Mouse (Mus musculus): ENCODE data around the gene Gm813. TPM values are rescaled to one million over a fixed set of nuclear protein-coding genes. Genes with fewer than 3 reads are reported as not detected.
"Not testable (repeated sequence)": the region's sequence is repeated elsewhere in the genome, so short reads cannot be mapped to it uniquely, and the experiment has no call there.

The Gm813 gene
- polyA plus RNA-seq (2014; fragmentation: Nextera tagmentation; extraction: Ambion mirVana) = not detected in 2 replicates

DNA sequence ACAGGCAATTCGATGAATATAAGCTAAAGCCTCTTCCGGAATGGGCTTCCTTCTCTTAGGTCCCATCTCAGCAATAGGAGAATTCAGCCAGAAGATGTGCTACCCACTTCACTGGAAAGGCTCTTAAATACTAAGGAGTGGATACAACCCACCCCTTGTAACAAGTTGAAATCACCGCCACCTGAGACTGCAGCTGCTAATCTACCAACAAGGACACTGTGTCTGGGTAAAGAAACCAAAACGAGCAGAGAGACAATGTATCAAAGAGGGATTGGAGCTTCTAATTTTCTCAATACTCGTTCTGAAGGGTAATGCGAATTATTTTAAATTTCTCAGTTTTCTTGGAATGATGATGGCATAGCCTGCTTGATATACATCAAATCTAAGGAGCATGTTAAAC lies at the start of gene Gm813:
Gm813 (minus strand) TSS at position 101 of the 400 bp plus-strand sequence.
- Histone ChIP-seq H3K9me3 (ENCODE audit: control insufficient read depth, low read length) (no peaks in the 10 kb centered on the region), H3K4me3 (ENCODE audit: low read length) (no peak within 1 kb of the TSS)
- 91% methylated on average over 6 of the region's 6 CpGs for WGBS

DNA sequence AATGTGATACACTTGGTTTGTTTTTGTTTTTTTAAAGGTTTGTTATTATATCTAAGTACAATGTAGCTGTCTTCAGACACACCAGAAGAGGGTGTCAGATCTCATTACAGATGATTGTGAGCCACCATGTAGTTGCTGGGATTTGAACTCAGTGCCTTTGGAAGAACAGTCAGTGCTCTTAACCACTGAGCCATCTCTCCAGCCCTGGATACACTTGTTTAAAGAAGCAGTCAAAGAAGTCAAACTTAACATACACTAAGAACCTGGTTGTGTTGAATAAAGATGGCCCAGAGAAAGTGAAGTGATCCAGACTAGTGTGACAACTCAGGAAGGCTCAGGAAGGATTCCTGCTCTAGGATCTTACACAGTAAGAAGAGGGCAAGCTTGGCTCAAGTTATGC lies 48.4 kb upstream of the Gm813 start:
- not testable (repeated sequence) for H3K27me3 ChIP-seq (ENCODE audit: control insufficient read depth, insufficient read depth, low read length); H3K9me3 ChIP-seq (ENCODE audit: control insufficient read depth, low read length); H3K4me1 ChIP-seq (ENCODE audit: control insufficient read depth, insufficient read depth, low read length); H3K4me2 ChIP-seq (replicated peaks; ENCODE audit: low read depth, low read length); ATAC-seq (ENCODE audit: low FRiP score, low TSS enrichment); H3K9ac ChIP-seq (ENCODE audit: low read depth, low read length); H3K4me3 ChIP-seq (ENCODE audit: low read length); H3K27ac ChIP-seq (ENCODE audit: low read depth, low read length); H3K36me3 ChIP-seq (ENCODE audit: control insufficient read depth, insufficient read depth, low read length)

More for the DNA sequence above, at the start of gene Gm813:
- no peak within 1 kb of the TSS for H3K27ac ChIP-seq (ENCODE audit: low read depth, low read length)
- H3K4me1 ChIP-seq (ENCODE audit: control insufficient read depth, insufficient read depth, low read length) = no peaks in the 10 kb centered on the region
- ATAC-seq (ENCODE audit: low FRiP score, low TSS enrichment) = no peak
- no peak within 1 kb of the TSS for H3K4me2 ChIP-seq (replicated peaks; ENCODE audit: low read depth, low read length)
- no peaks in the 10 kb centered on the region for H3K36me3 ChIP-seq (ENCODE audit: control insufficient read depth, insufficient read depth, low read length)
- H3K9ac ChIP-seq (ENCODE audit: low read depth, low read length) = no peak within 1 kb of the TSS
- no peaks in the 10 kb centered on the region for H3K27me3 ChIP-seq (ENCODE audit: control insufficient read depth, insufficient read depth, low read length)

DNA sequence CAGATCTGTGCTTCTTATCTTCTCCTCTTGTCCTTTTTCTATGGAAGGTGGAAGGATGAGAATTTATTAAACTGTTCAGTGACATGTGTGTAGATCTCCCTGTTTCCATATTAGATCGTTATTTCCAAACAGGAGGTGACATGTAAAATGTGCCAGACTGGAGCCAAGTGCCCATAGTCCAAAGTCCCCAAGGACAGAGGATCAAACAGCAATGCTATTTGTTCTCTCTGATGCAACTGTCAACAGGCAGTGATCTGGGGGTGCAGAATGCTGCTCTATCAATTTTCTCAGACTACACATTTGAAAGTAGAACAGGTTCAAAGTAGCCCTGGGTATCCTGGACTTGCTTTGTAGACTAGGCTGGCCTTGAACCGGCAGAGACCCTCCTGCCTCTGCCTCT lies 47.0 kb upstream of the Gm813 start:
- WGBS = 91% methylated on average over 2 of the region's 2 CpGs
- H3K4me3 ChIP-seq (ENCODE audit: low read length) = no peak overlapping the region
- no peak for ATAC-seq (ENCODE audit: low FRiP score, low TSS enrichment)
- H3K27ac ChIP-seq (ENCODE audit: low read depth, low read length) = no peak overlapping the region
- no peak overlapping the region for H3K4me2 ChIP-seq (replicated peaks; ENCODE audit: low read depth, low read length)
- no peaks in the 10 kb centered on the region for H3K36me3 ChIP-seq (ENCODE audit: control insufficient read depth, insufficient read depth, low read length)
- H3K9ac ChIP-seq (ENCODE audit: low read depth, low read length) = no peak overlapping the region
- no peaks in the 10 kb centered on the region for H3K4me1 ChIP-seq (ENCODE audit: control insufficient read depth, insufficient read depth, low read length)
- no peaks in the 10 kb centered on the region for H3K27me3 ChIP-seq (ENCODE audit: control insufficient read depth, insufficient read depth, low read length)
- no peaks in the 10 kb centered on the region for H3K9me3 ChIP-seq (ENCODE audit: control insufficient read depth, low read length)

DNA sequence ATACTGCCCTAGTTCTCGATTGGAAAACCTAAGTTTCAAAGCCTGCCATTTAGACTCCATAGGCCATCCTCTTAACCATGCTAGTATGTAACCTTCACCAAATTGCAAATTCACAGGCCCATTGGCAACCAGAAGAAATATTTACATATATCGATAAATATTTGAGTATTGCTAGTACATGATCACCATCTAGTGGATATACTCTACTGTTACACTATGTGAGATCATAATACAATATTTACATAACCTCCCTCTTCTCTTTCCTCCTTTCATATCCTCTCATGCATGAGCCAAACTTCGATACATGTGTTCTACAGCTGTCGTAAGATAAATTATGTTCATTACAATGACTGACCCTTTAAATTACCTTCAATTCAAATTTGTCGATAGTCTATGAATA lies 46.2 kb upstream of the Gm813 start:
- no peak for ATAC-seq (ENCODE audit: low FRiP score, low TSS enrichment)
- H3K27me3 ChIP-seq (ENCODE audit: control insufficient read depth, insufficient read depth, low read length) = no peaks in the 10 kb centered on the region
- H3K4me3 ChIP-seq (ENCODE audit: low read length) = no peak overlapping the region
- no peaks in the 10 kb centered on the region for H3K36me3 ChIP-seq (ENCODE audit: control insufficient read depth, insufficient read depth, low read length)
- WGBS = 69% methylated on average over 5 of the region's 5 CpGs
- no peaks in the 10 kb centered on the region for H3K4me1 ChIP-seq (ENCODE audit: control insufficient read depth, insufficient read depth, low read length)
- no peak overlapping the region for H3K27ac ChIP-seq (ENCODE audit: low read depth, low read length)
- no peak overlapping the region for H3K9ac ChIP-seq (ENCODE audit: low read depth, low read length)
- no peak overlapping the region for H3K4me2 ChIP-seq (replicated peaks; ENCODE audit: low read depth, low read length)
- no peaks in the 10 kb centered on the region for H3K9me3 ChIP-seq (ENCODE audit: control insufficient read depth, low read length)

DNA sequence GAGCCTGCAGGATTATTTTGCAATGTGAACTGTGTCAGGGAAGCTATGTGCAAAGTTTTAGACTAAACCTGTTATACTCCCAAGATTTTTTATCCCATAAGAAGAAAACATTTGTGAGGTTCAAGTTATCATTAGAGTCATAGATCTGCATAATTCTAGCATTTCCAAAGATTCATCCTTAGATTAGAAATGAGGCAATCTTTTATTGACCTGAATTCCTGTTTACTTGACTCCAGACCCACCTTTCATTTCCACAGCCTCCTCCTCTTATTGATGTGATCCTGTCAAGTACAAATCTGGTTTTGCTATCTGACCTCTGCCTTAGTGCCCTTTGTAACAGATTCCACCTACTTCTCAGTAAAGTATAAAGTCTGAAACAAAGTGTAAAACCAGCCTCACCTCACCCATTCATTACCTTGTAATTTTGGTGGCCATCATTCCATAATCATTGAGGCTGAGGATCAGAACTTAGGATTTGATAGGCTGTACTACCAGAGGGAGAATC lies 45.6 kb upstream of the Gm813 start:
- Histone ChIP-seq H3K27ac (ENCODE audit: low read depth, low read length) (no peak overlapping the region), H3K4me1 (ENCODE audit: control insufficient read depth, insufficient read depth, low read length) (no peaks in the 10 kb centered on the region), H3K9me3 (ENCODE audit: control insufficient read depth, low read length) (no peaks in the 10 kb centered on the region), H3K4me3 (ENCODE audit: low read length) (no peak overlapping the region), H3K4me2 (replicated peaks; ENCODE audit: low read depth, low read length) (no peak overlapping the region), H3K36me3 (ENCODE audit: control insufficient read depth, insufficient read depth, low read length) (no peaks in the 10 kb centered on the region), H3K9ac (ENCODE audit: low read depth, low read length) (no peak overlapping the region), H3K27me3 (ENCODE audit: control insufficient read depth, insufficient read depth, low read length) (no peaks in the 10 kb centered on the region)
- ATAC-seq (ENCODE audit: low FRiP score, low TSS enrichment) = no peak

DNA sequence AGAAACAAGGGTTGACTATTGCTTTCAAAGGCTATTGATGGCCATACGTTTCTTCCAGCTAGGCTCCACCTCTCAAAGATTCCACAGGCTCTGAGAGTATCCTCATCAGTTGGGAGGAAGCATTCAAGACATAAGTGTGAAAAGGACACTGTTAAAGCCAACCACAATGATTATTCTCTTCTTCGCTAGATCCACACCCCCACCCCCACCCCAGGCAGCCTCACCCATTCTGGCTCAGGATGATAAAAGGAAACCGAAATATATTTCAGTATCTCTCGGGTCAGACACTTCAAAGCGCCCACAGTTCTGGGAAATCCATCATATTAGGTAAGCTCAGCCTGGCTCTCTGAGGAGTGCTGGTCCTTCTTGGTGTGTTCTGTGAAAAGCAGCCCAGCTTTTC lies 45.0 kb upstream of the Gm813 start:
- no peak overlapping the region for H3K4me3 ChIP-seq (ENCODE audit: low read length)
- H3K36me3 ChIP-seq (ENCODE audit: control insufficient read depth, insufficient read depth, low read length) = no peaks in the 10 kb centered on the region
- H3K9me3 ChIP-seq (ENCODE audit: control insufficient read depth, low read length) = no peaks in the 10 kb centered on the region
- no peak overlapping the region for H3K4me2 ChIP-seq (replicated peaks; ENCODE audit: low read depth, low read length)
- 80% methylated on average over 5 of the region's 5 CpGs for WGBS
- H3K4me1 ChIP-seq (ENCODE audit: control insufficient read depth, insufficient read depth, low read length) = no peaks in the 10 kb centered on the region
- no peak overlapping the region for H3K9ac ChIP-seq (ENCODE audit: low read depth, low read length)
- no peak overlapping the region for H3K27ac ChIP-seq (ENCODE audit: low read depth, low read length)
- H3K27me3 ChIP-seq (ENCODE audit: control insufficient read depth, insufficient read depth, low read length) = no peaks in the 10 kb centered on the region
- no peak for ATAC-seq (ENCODE audit: low FRiP score, low TSS enrichment)

DNA sequence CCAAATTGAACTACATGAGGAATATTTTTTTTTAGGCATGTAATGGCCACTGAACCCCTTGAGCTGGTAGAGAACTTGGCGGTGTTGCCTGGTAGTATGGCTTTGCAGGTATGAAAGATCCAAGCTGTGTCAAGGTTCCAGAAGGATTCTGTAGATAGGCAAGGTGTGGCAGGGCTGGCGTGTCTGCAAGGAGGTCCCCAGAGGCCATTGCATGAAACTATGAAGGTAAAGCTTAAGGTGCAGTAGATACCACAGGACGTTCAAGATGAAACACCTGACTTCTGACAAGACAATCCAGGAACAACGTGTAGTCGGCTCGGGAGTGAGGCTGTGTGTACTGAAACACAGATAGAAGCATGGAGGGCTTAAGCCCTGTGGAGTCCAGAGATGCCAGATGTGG lies 41.9 kb upstream of the Gm813 start:
- H3K27ac ChIP-seq (ENCODE audit: low read depth, low read length) = no peak overlapping the region
- H3K4me2 ChIP-seq (replicated peaks; ENCODE audit: low read depth, low read length) = no peak overlapping the region
- no peaks in the 10 kb centered on the region for H3K36me3 ChIP-seq (ENCODE audit: control insufficient read depth, insufficient read depth, low read length)
- no peaks in the 10 kb centered on the region for H3K4me1 ChIP-seq (ENCODE audit: control insufficient read depth, insufficient read depth, low read length)
- no peak for ATAC-seq (ENCODE audit: low FRiP score, low TSS enrichment)
- 89% methylated on average over 6 of the region's 6 CpGs for WGBS
- no peak overlapping the region for H3K9ac ChIP-seq (ENCODE audit: low read depth, low read length)
- no peaks in the 10 kb centered on the region for H3K27me3 ChIP-seq (ENCODE audit: control insufficient read depth, insufficient read depth, low read length)
- no peak overlapping the region for H3K4me3 ChIP-seq (ENCODE audit: low read length)
- no peaks in the 10 kb centered on the region for H3K9me3 ChIP-seq (ENCODE audit: control insufficient read depth, low read length)

DNA sequence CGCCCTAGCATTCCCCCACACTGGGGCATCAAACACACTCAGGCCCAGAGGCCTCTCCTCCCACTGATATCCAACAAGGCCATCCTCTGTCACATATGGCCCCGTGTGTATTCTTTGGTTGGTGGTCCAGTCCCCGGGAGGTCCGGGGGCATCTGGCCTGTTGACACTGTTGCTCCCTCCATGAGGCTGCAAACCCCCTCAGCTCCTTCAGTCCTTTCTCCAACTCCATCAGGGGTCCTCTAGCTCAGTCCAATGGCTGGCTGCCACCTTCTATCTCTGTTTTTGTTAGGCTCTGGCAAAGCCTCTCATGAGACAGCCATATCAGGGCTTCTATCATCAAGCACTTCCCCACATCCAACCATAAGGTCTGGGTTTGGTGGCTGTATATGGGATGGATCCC lies 39.7 kb upstream of the Gm813 start:
- ATAC-seq (ENCODE audit: low FRiP score, low TSS enrichment) = no peak

DNA sequence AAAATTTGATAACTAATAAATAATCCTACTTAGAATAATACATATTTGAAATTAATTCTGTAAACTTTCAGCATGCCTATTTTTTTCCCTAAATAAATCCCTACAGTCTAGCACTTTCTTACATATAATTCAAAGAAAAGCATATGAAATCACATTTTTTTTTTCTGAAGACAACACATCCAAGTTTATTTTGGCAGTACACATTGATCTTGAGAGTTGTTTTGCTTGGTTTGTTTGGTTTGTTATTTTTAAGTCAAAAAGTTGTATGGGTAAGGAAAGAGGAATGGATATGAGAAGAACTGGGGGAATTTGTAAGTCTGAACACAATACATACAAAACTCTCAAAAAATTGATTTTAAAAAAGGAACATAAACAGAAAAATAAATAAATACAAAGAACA lies 39.0 kb upstream of the Gm813 start:
- no peak overlapping the region for H3K27ac ChIP-seq (ENCODE audit: low read depth, low read length)
- H3K9ac ChIP-seq (ENCODE audit: low read depth, low read length) = no peak overlapping the region
- no peaks in the 10 kb centered on the region for H3K27me3 ChIP-seq (ENCODE audit: control insufficient read depth, insufficient read depth, low read length)
- no peak for ATAC-seq (ENCODE audit: low FRiP score, low TSS enrichment)
- no peaks in the 10 kb centered on the region for H3K4me1 ChIP-seq (ENCODE audit: control insufficient read depth, insufficient read depth, low read length)
- H3K4me3 ChIP-seq (ENCODE audit: low read length) = no peak overlapping the region
- no peak overlapping the region for H3K4me2 ChIP-seq (replicated peaks; ENCODE audit: low read depth, low read length)
- H3K36me3 ChIP-seq (ENCODE audit: control insufficient read depth, insufficient read depth, low read length) = no peaks in the 10 kb centered on the region
- no peaks in the 10 kb centered on the region for H3K9me3 ChIP-seq (ENCODE audit: control insufficient read depth, low read length)

More for the DNA sequence above, 39.7 kb upstream of the Gm813 start:
- Histone ChIP-seq H3K9ac (ENCODE audit: low read depth, low read length) (no peak overlapping the region), H3K4me3 (ENCODE audit: low read length) (no peak overlapping the region), H3K36me3 (ENCODE audit: control insufficient read depth, insufficient read depth, low read length) (no peaks in the 10 kb centered on the region), H3K27ac (ENCODE audit: low read depth, low read length) (no peak overlapping the region), H3K27me3 (ENCODE audit: control insufficient read depth, insufficient read depth, low read length) (no peaks in the 10 kb centered on the region), H3K9me3 (ENCODE audit: control insufficient read depth, low read length) (no peaks in the 10 kb centered on the region), H3K4me1 (ENCODE audit: control insufficient read depth, insufficient read depth, low read length) (no peaks in the 10 kb centered on the region), H3K4me2 (replicated peaks; ENCODE audit: low read depth, low read length) (no peak overlapping the region)
- 91% methylated on average over 4 of the region's 4 CpGs for WGBS

DNA sequence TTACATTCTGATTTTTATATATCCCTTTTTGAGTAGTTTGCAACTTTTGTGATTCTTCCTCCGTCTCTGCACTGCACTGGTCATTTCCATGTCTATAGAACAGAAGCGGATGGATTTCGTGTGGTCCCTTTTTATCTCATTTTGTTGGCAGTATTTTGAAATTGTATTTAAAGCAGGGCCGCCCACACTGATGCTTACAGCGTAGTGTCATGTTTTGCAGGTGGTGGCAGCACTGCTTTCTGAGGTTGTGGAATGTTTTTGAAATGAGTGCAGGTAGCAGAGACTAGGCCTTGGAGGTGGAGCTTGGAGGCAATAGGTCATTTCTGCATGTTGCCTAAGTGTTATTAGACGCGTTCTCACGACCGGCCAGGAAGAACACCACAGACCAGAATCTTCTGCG lies 33.2 kb upstream of the Gm813 start:
- Histone ChIP-seq H3K4me2 (replicated peaks; ENCODE audit: low read depth, low read length) (no peak overlapping the region), H3K27me3 (ENCODE audit: control insufficient read depth, insufficient read depth, low read length) (no peaks in the 10 kb centered on the region), H3K9ac (ENCODE audit: low read depth, low read length) (no peak overlapping the region), H3K9me3 (ENCODE audit: control insufficient read depth, low read length) (no peaks in the 10 kb centered on the region), H3K36me3 (ENCODE audit: control insufficient read depth, insufficient read depth, low read length) (no peaks in the 10 kb centered on the region), H3K4me3 (ENCODE audit: low read length) (no peak overlapping the region), H3K27ac (ENCODE audit: low read depth, low read length) (no peak overlapping the region), H3K4me1 (ENCODE audit: control insufficient read depth, insufficient read depth, low read length) (no peaks in the 10 kb centered on the region)
- ATAC-seq (ENCODE audit: low FRiP score, low TSS enrichment) = no peak
- 96% methylated on average over 10 of the region's 10 CpGs for WGBS
